Mouse (Mus musculus): Measurements from ENCODE around the gene Morc2a. TPM values are rescaled to one million over a fixed set of nuclear protein-coding genes. Genes with fewer than 3 reads are reported as not detected.
"Not testable (repeated sequence)": the region's sequence is repeated elsewhere in the genome, so short reads cannot be mapped to it uniquely, and the experiment has no call there.

Morc2a gene
- 27.5 and 31.2 TPM in 2 replicates for polyA plus RNA-seq (2015; fragmentation: Nextera tagmentation; extraction: Ambion mirVana)

GRCm38 (mm10) chr11:3648964-3649841 lies at the start of gene Morc2a:
Morc2a (plus strand) TSS chr11:3649191.
- H3K9me3 ChIP-seq (ENCODE audit: low read length), result peaks cover 22% of the 10 kb centered on the region
- peak within 1 kb of the TSS; percentile 92 for H3K27ac ChIP-seq (ENCODE audit: low read length)
- H3K4me1 ChIP-seq (ENCODE audit: insufficient read depth, low read length), result peaks cover 20% of the 10 kb centered on the region
- 2% methylated on average over 70 of the region's 81 CpGs for WGBS
- no peaks in the 10 kb centered on the region for H3K27me3 ChIP-seq (ENCODE audit: insufficient read depth, low read length)
- H3K4me2 ChIP-seq (replicated peaks; ENCODE audit: low read depth, low read length), result peak within 1 kb of the TSS; percentile 93
- H3K4me3 ChIP-seq (ENCODE audit: low read length), result peak within 1 kb of the TSS; percentile 94
- H3K9ac ChIP-seq (replicated peaks; ENCODE audit: low read length), result peak within 1 kb of the TSS; percentile 98
- ATAC-seq (ENCODE audit: low FRiP score, low TSS enrichment), result peak; percentile 98
- H3K36me3 ChIP-seq (ENCODE audit: insufficient read depth, low read length), result peaks cover 29% of the 10 kb centered on the region

DNA sequence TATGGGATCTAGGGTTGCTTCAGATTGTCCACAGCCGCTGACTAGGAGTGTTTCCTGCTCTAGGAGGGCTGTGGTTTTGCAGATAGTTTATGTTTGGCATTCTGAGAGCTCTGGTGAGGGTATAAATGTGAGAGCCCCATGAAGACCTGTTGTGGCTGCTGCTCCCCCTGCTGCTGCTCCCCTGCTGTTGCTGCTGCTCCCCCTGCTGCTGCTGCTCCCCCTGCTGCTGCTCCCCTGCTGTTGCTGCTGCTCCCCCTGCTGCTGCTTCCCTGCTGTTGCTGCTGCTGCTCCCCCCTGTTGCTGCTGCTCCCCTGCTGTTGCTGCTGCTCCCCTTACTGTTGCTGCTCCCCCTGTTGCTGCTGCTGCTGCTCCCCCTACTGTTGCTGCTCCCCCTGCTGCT lies 47.0 kb upstream of the Morc2a start:
- not testable (repeated sequence) for H3K4me2 ChIP-seq (replicated peaks; ENCODE audit: low read depth, low read length); H3K27me3 ChIP-seq (ENCODE audit: insufficient read depth, low read length); ATAC-seq (ENCODE audit: low FRiP score, low TSS enrichment); H3K9ac ChIP-seq (replicated peaks; ENCODE audit: low read length); H3K4me3 ChIP-seq (ENCODE audit: low read length); H3K27ac ChIP-seq (ENCODE audit: low read length); H3K36me3 ChIP-seq (ENCODE audit: insufficient read depth, low read length); H3K4me1 ChIP-seq (ENCODE audit: insufficient read depth, low read length); H3K9me3 ChIP-seq (ENCODE audit: low read length)
- whole genome bisulfite sequencing, result 67% methylated on average over 1 of the region's 1 CpGs

DNA sequence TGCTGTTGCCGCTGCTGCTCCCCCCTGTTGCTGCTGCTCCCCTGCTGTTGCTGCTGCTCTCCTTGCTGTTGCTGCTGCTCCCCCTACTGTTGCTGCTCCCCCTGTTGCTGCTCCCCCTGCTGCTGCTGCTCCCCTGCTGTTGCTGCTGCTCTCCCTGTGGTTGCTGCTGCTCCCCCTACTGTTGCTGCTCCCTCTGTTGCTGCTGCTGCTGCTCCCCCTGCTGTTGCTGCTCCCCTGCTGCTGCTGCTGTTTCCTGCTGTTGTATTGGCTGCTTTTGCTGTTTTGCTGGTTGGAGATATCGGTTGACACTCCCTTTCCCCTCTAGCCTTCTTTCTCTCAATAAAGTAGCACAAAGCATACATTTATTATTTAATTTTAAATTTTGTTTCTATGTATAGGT lies 46.3 kb upstream of the Morc2a start:
- 65% methylated on average over 2 of the region's 2 CpGs for WGBS
- ATAC-seq (ENCODE audit: low FRiP score, low TSS enrichment); H3K9me3 ChIP-seq (ENCODE audit: low read length): not testable (repeated sequence)

DNA sequence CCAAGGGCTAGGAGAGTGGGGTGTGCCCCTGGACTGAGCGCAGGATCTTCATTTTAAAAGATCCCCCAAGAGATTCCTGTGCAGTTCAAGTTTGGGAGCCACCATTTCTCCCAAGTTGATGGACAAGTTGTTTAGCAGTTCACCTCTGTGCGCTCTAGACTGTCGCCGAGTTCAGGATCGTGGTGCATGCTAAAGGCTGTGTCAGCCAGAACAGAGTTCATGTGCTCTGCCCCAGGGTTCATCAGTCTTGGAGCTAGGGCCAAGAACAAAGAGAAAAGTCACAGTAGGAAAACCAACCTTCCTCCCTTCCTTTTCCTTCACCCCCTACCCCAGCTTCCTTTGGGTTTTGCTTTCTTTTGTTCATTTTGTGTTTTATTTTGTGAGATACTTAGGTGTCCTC lies 42.5 kb upstream of the Morc2a start:
- WGBS, result 80% methylated on average over 5 of the region's 5 CpGs
- ATAC-seq (ENCODE audit: low FRiP score, low TSS enrichment), result no peak
- H3K27me3 ChIP-seq (ENCODE audit: insufficient read depth, low read length), result no peaks in the 10 kb centered on the region
- H3K4me3 ChIP-seq (ENCODE audit: low read length), result no peak overlapping the region
- H3K27ac ChIP-seq (ENCODE audit: low read length), result no peak overlapping the region
- H3K36me3 ChIP-seq (ENCODE audit: insufficient read depth, low read length), result no peaks in the 10 kb centered on the region
- H3K4me1 ChIP-seq (ENCODE audit: insufficient read depth, low read length), result no peaks in the 10 kb centered on the region
- H3K9me3 ChIP-seq (ENCODE audit: low read length), result no peaks in the 10 kb centered on the region
- no peak overlapping the region for H3K4me2 ChIP-seq (replicated peaks; ENCODE audit: low read depth, low read length)
- no peak overlapping the region for H3K9ac ChIP-seq (replicated peaks; ENCODE audit: low read length)

More for the DNA sequence above, 46.3 kb upstream of the Morc2a start:
- not testable (repeated sequence) for H3K27ac ChIP-seq (ENCODE audit: low read length); H3K9ac ChIP-seq (replicated peaks; ENCODE audit: low read length); H3K36me3 ChIP-seq (ENCODE audit: insufficient read depth, low read length); H3K4me1 ChIP-seq (ENCODE audit: insufficient read depth, low read length); H3K4me3 ChIP-seq (ENCODE audit: low read length); H3K27me3 ChIP-seq (ENCODE audit: insufficient read depth, low read length); H3K4me2 ChIP-seq (replicated peaks; ENCODE audit: low read depth, low read length)

GRCm38 (mm10) chr11:3615576-3615975 lies 33.4 kb upstream of the Morc2a start:
- WGBS, result 93% methylated on average over 4 of the region's 4 CpGs
- H3K27ac ChIP-seq (ENCODE audit: low read length), result no peak overlapping the region
- H3K36me3 ChIP-seq (ENCODE audit: insufficient read depth, low read length), result no peaks in the 10 kb centered on the region
- H3K4me1 ChIP-seq (ENCODE audit: insufficient read depth, low read length), result no peaks in the 10 kb centered on the region
- no peaks in the 10 kb centered on the region for H3K27me3 ChIP-seq (ENCODE audit: insufficient read depth, low read length)
- no peak overlapping the region for H3K9ac ChIP-seq (replicated peaks; ENCODE audit: low read length)
- no peak for ATAC-seq (ENCODE audit: low FRiP score, low TSS enrichment)
- H3K4me2 ChIP-seq (replicated peaks; ENCODE audit: low read depth, low read length), result no peak overlapping the region
- no peak overlapping the region for H3K4me3 ChIP-seq (ENCODE audit: low read length)
- no peaks in the 10 kb centered on the region; the same call in 1 of the 2 replicates for H3K9me3 ChIP-seq (ENCODE audit: low read length)

DNA sequence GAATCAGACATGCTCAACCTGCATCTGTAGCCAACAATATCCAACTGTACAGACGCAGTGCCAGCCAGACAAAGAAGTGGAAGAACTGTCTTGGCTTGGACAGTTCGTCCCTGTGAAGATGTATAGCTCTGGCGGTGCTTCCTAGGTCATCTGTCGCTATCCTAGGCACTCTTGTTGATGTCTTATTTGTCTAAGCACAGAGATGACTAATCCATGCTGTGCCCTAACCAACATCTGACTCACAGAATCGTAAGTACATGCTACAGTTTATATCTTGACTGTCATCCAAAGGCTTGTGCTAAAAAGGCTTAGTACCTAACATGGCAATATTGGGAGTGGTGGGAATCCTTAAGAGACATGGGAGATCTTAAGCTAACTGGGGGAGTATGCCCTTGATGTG lies 26.2 kb upstream of the Morc2a start:
- no peak overlapping the region for H3K4me2 ChIP-seq (replicated peaks; ENCODE audit: low read depth, low read length)
- H3K4me3 ChIP-seq (ENCODE audit: low read length), result no peak overlapping the region
- H3K4me1 ChIP-seq (ENCODE audit: insufficient read depth, low read length), result no peaks in the 10 kb centered on the region
- WGBS, result 77% methylated on average over 5 of the region's 5 CpGs
- no peaks in the 10 kb centered on the region for H3K36me3 ChIP-seq (ENCODE audit: insufficient read depth, low read length)
- H3K9ac ChIP-seq (replicated peaks; ENCODE audit: low read length), result no peak overlapping the region
- no peak for ATAC-seq (ENCODE audit: low FRiP score, low TSS enrichment)
- H3K9me3 ChIP-seq (ENCODE audit: low read length), result peaks cover 9% of the 10 kb centered on the region
- H3K27ac ChIP-seq (ENCODE audit: low read length), result no peak overlapping the region
- H3K27me3 ChIP-seq (ENCODE audit: insufficient read depth, low read length), result no peaks in the 10 kb centered on the region

DNA sequence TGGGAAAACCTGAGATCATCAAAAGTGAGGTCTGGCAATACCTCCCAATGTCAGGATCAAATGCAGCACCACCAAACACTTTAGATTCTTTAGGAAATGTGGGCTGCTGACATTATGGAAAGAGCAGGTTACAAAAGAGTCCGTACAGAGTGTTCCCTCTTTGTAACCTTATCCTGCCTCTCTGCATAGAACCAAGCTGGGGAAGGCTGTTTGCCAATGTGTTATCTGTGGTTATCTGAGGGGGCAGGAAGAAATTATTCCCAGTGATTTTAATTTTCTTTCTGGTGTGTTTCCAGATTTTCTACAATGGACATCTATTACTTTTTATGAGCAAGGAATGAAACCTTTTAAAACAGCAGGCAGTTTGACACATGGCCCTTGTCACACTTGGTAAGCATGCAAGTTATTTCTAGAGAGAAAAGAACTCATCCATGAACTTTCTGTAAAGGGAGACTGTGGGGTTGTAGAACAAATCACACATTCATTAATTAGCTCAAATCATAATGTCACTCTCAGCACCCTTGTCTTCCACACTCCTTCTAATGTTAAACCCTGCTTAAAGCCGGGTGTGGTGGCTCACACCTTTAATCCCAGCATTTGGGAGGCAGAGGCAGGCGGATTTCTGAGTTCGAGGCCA lies 24.5 kb upstream of the Morc2a start:
- 0 out of 2 replicates have a peak, but pooled peaks cover 5% of the 10 kb centered on the region for H3K4me1 ChIP-seq (ENCODE audit: insufficient read depth, low read length)
- 58% methylated on average over 4 of the region's 4 CpGs for WGBS
- no peak overlapping the region for H3K27ac ChIP-seq (ENCODE audit: low read length)
- no peak overlapping the region for H3K4me2 ChIP-seq (replicated peaks; ENCODE audit: low read depth, low read length)
- no peak overlapping the region for H3K9ac ChIP-seq (replicated peaks; ENCODE audit: low read length)
- H3K27me3 ChIP-seq (ENCODE audit: insufficient read depth, low read length), result 0 out of 2 replicates have a peak, but pooled peaks cover 8% of the 10 kb centered on the region
- peaks cover 9% of the 10 kb centered on the region for H3K9me3 ChIP-seq (ENCODE audit: low read length)
- H3K36me3 ChIP-seq (ENCODE audit: insufficient read depth, low read length), result no peaks in the 10 kb centered on the region
- H3K4me3 ChIP-seq (ENCODE audit: low read length), result no peak overlapping the region
- ATAC-seq (ENCODE audit: low FRiP score, low TSS enrichment), result no peak

- ATAC-seq (ENCODE audit: low FRiP score, low TSS enrichment), result peak; percentile 74; the same call in 1 of the 2 replicates
- peak overlapping the region; percentile 50 for H3K4me3 ChIP-seq (ENCODE audit: low read length)
- no peaks in the 10 kb centered on the region for H3K36me3 ChIP-seq (ENCODE audit: insufficient read depth, low read length)
- H3K4me2 ChIP-seq (replicated peaks; ENCODE audit: low read depth, low read length), result peak overlapping the region; percentile 90
- H3K9me3 ChIP-seq (ENCODE audit: low read length), result peaks cover 9% of the 10 kb centered on the region
- H3K4me1 ChIP-seq (ENCODE audit: insufficient read depth, low read length), result 0 out of 2 replicates have a peak, but pooled peaks cover 5% of the 10 kb centered on the region
- H3K27ac ChIP-seq (ENCODE audit: low read length), result no peak overlapping the region
- H3K9ac ChIP-seq (replicated peaks; ENCODE audit: low read length), result peak overlapping the region; percentile 62
- WGBS, result 2% methylated on average over 32 of the region's 32 CpGs
- H3K27me3 ChIP-seq (ENCODE audit: insufficient read depth, low read length), result 0 out of 2 replicates have a peak, but pooled peaks cover 8% of the 10 kb centered on the region
Observed at GRCm38 (mm10) chr11:3628999-3629491, 19.9 kb upstream of the Morc2a start.

- H3K9me3 ChIP-seq (ENCODE audit: low read length), result peaks cover 11% of the 10 kb centered on the region; the same call in 1 of the 2 replicates
- 87% methylated on average over 8 of the region's 8 CpGs for WGBS
- H3K9ac ChIP-seq (replicated peaks; ENCODE audit: low read length); H3K27ac ChIP-seq (ENCODE audit: low read length); H3K4me2 ChIP-seq (replicated peaks; ENCODE audit: low read depth, low read length); H3K4me1 ChIP-seq (ENCODE audit: insufficient read depth, low read length); H3K4me3 ChIP-seq (ENCODE audit: low read length); ATAC-seq (ENCODE audit: low FRiP score, low TSS enrichment); H3K27me3 ChIP-seq (ENCODE audit: insufficient read depth, low read length); H3K36me3 ChIP-seq (ENCODE audit: insufficient read depth, low read length): not testable (repeated sequence)
Observed at GRCm38 (mm10) chr11:3633269-3633668, 15.7 kb upstream of the Morc2a start.
